Mouse (Mus musculus) gastrocnemius, postnatal 36 days (tissue): ENCODE data around the gene Ivns1abp. TPM values are rescaled to one million over a fixed set of nuclear protein-coding genes. Genes with fewer than 3 reads are reported as not detected.
"Not testable (repeated sequence)": the region's sequence is repeated elsewhere in the genome, so short reads cannot be mapped to it uniquely, and the experiment has no call there.

Source experiments
- DNase-seq, 2 experiments: peaks; one replicate each; pipeline ENCODE4 v3.0.0; 2022
- intact Hi-C: fragments of 180-260 bp; cut with DNase I; formaldehyde crosslinking; loops from one replicate; pipeline ENCODE4 v1.15.1; 2025
- long read RNA-seq, 2 experiments: library from polyadenylated mRNA; stranded (forward); transcript quantifications; one replicate each; pipeline ENCODE4 v2.0.0; 2021
- total RNA-seq, 2 experiments: library from RNA; stranded (reverse); gene quantifications; 2 replicates each; pipeline ENCODE4 v1.2.3; 2021

Ivns1abp gene
- total RNA-seq: 100 to 1,000 TPM in 1 of 2 experiments, 10 to 100 TPM in 1; 97.4 to 111 TPM
- long read RNA-seq, experiment 1, transcript Ivns1abp-201 (15 exons, 3,511 nt): major isoform, 39 of 196 reads
- long read RNA-seq, experiment 1, partial matches to known transcripts: 151 of 196 reads
- long read RNA-seq, experiment 1, other reads (novel, unspliced or antisense): 4 of 196 reads
- long read RNA-seq, experiment 2, transcript Ivns1abp-201 (15 exons, 3,511 nt): major isoform, 55 of 222 reads
- long read RNA-seq, experiment 2, partial matches to known transcripts: 19 of 222 reads
- long read RNA-seq, experiment 2, other reads (novel, unspliced or antisense): 144 of 222 reads

DNA sequence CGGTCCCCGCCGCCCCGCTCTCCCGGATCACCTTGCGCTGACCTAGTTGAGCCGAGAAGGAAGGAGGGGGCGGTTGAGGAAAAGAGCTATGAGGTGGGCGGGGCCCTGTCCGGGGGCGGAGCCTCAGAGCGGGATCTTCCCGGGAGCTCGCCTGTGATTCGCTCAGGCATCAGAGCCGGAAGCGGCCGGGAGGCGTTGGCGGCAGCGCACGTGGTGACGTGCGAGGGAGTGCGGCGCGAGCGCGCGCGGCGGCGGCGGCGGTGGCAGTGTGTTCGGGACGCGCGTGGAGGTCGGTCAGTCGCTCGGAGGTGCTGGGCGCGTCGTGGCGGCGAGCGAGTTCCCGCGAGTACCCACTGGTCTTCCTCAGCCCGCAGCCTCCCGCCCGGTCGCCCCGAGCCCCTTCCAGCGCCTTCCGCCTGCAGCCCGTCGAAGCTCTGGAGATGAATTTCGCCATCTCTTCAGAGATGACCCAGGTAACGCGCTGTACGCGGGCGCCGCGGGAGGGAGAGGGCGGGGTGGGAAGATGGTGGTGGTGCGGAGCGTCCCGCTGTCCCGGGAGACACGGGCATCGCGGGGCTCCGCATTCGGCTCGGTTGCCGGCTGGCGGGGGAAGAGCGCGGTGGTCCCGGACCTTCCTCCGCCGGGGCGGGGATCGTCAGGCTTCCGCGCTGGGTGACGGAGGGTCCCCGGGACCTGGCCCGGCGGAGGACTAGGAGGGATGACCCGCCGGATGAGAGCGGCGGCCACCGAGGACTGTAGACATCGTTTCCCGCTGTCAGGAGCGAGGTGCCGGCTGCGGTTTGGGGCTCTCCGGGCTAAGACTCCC, at the start of gene Ivns1abp:
Gene Ivns1abp, plus strand, starts transcription at position 195 of the 826 bp plus-strand sequence.
- DNase-seq: peak; percentile 95 to 98
- intact Hi-C loops: loop anchor here (2.0 kb wide), 1 partner anchor 266 kb away; no protein-coding TSS in a partner anchor

DNA sequence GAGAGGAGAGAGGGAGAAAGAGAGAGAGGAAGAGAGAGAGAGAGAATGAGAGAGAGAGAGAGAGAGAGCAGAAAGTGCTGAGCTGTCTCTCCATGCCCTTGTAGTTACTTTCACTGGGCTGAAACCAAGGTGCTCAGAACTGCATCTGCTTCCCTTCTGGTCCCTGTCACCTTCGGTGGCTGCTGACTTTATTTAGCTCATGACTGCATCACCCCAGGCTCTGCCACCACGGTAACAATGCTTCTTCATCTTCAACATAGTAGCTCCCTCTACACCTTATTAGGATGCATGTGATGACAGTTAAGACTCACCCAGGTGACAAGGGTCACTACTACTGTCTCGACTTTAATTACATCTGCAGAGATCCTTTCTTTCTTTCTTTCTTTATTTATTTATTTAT, 48.8 kb upstream of the Ivns1abp start:
- DNase-seq: no peak
- intact Hi-C loops: no loop called here

DNA sequence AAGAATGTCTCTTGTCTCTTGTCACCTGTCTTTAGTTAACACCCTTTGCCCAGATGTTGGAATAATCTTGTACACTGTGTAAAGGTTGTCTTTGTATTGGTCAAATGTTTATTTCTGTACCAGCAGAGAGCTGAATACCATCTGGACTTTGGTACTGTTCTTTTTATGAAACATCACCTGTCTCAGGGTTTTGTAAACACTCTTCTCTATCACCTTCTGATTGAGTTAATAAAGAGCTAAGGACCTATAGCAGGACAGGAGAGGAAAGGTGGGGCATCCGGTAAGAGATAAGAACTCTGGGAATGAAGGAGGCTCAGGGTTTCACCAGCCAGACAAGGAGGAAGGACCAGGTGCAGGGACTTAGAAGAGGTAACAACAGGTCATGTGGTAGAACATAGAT, 47.7 kb upstream of the Ivns1abp start:
- intact Hi-C loops: no loop called here
- DNase-seq: no peak

DNA sequence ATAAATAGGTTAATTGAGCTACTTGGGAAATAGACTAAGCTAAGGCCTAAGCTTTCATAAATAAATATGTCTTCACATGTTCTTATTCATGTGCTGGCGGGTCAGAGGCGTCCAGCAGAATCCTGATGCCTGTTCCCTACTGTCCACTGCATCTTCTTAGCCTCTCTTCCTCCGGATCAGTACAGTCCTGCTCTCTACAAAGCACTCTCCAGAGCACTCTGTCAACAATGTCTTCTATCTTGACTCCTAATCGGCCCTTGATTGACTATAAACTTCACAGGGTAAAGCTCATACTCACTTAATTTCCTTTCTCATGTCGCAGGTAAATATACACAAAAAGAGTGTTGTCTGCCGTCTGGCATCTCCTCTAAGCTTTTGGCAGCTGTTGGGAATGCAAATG, 47.3 kb upstream of the Ivns1abp start:
- intact Hi-C loops: no loop called here
- DNase-seq: no peak

DNA sequence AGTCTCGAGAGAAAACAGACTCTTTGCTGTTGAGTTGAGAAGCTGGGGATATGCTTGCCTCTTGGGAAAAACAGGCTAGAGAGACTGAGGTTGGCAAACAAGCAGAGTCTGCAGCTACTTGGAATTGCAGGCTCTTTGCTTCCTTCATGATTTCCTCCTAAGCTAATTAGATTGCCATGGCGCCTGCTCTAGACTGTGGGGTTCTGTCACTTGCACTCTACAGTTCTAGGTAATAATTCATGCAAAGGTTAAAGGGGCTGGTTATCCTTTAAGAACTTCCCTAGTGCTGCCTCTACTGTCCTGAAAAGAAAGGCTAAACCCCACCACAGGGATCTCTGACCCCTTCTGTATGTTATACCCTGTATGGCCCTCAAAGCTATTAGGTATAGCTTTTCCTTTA, 46.7 kb upstream of the Ivns1abp start:
- intact Hi-C loops: no loop called here
- DNase-seq: no peak

DNA sequence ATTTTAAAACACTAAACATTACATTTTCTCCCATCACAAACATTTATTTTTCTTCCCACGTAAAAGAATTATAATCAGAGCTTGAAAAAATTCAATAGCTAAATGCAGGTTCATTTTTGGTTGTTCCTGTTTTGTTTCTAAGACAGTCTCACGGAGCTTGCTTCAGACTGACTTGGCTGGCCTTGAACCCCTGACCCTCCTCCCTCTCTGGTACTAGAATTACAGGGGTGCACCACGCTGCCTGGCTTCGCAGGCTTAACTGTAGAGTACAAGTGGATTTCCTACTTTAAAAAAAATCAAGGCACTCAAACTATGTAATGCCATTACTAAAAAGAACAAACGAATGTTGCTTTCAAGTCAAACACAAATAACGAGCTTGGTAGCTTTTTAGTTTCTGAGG, 42.8 kb upstream of the Ivns1abp start:
- no peak for DNase-seq
- intact Hi-C loops: no loop called here

DNA sequence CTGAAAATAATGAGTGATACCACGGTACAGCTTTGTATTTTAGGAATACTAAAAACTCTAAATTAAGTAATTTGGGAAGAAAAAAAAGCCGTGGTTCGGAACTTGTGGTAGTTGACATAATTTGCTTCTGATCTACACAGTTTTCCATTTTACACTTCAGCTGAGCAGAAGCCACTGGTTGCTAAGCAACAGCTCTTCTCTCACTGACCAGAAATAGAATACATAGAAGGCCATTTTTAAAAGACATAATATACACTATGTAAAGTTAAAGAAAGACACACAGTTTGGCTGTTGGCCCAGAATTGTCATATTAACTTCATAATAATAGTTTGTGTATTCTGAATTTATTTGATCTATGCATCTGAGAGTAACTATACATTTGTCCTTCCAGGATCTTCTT, 42.4 kb upstream of the Ivns1abp start:
- DNase-seq: no peak
- intact Hi-C loops: no loop called here

DNA sequence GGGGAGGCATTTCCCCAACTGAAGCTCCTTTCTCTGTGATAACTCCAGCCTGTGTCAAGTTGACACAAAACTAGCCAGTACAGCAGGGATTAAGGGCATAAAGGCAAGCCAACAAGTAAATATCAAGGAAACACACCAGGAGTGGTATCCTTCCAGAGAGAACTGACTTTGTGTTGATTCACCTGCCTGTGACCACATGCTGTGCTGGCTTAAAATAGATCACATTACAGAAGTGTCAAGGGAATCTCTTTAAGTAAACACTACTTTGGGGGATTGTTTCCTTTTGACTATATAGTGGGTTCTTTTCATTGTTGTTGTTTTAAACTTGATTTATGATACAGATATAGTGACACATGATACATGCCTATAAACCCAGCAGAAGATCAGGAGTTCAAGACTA, 41.0 kb upstream of the Ivns1abp start:
- DNase-seq: no peak
- intact Hi-C loops: no loop called here

DNA sequence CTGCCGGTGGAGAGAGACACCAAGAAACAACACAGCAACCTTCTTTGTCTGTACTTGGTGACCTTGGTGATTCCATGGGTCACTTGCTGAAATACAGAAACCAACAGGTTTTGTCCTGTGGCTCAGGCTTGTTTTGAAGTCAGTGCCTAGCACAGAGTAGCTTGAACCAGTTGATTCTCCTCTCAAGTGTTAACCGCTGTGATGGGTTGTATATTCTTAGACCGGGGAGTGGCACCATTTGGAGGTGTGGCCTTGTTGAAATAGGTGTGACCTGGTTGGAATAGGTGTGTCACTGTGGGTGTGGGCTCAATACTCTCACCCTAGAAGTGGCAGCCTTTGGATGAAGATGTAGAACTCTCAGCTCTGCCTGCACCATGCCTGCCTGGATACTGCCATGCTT, 39.3 kb upstream of the Ivns1abp start:
- intact Hi-C loops, DNase-seq: not testable (repeated sequence)

DNA sequence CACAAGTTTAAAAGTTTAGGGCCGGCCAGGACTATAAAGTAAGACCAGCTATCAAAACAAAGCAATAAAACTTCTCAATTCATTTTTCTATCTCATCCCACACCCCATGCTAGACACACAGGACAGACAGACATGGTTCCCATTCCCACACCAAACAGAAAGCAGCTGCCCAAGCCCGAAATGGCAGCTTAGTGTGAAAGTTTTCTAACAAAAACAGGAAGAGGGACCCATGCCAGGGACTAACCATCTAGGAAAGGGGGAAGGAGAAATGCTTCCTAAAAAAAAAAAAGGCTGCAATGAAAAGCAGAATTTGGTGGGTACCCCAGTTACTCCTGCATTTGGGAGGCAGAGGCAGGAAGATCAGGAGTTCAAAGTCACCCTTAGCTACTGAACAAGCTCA, 37.2 kb upstream of the Ivns1abp start:
- intact Hi-C loops: no loop called here
- no peak for DNase-seq

DNA sequence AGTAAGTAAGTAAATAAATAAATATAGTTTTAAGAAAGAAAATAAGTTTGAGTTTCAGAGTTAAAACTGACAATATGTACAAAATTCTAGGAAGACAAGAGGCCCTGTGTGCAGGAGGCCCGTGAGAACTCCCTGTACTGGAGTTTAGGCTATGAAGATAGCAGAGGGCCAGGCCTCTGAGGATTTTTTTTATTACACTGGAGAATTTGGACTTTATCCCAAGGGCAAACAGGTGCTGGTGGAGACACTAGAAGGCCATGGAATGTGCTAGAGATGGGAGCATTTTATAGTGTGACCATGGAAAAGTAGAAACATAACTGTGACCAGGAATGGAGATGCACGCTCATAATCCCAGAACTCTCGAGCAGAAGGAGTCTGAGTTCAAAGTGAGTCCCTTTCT, 36.5 kb upstream of the Ivns1abp start:
- no peak for DNase-seq
- intact Hi-C loops: no loop called here

DNA sequence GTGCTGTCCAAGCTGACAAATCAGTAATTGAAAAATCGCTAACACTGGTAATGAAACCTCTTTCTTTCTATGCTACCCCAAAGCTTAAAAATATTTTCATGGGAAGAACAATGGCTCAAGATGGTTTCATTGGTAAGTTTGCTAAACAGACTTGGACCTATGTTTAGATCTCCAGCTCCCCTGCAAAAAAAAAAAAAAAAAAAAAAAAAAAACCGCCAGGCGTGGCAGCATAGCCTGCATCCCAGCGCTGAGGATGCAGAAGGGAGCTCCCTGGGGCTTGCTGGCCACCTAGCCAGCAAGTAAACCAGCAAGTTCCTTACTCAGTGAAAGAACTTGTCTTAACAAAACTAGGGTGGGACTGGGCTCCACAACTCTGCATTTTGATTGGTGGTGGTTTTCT, 35.8 kb upstream of the Ivns1abp start:
- DNase-seq: no peak
- intact Hi-C loops: no loop called here

DNA sequence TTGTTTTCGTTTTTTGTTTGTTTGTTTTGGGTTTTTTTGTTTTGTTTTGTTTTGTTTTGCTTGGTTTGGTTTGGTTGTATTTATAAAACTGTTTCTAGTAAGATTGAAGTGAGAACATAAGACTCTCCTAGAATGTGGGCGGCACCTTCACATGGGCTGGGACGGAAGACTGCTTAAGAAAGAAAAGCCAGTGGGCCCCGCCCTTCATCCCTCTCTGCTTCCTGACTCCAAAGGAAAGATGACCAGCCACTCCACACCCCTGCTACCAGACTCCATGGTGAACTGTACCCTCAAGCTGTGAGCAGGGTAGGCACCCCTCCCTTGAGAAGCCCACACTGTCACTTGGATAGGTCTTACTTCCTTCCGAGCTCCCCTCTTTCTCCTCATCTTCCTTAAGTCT, 33.8 kb upstream of the Ivns1abp start:
- intact Hi-C loops: no loop called here
- DNase-seq: no peak

DNA sequence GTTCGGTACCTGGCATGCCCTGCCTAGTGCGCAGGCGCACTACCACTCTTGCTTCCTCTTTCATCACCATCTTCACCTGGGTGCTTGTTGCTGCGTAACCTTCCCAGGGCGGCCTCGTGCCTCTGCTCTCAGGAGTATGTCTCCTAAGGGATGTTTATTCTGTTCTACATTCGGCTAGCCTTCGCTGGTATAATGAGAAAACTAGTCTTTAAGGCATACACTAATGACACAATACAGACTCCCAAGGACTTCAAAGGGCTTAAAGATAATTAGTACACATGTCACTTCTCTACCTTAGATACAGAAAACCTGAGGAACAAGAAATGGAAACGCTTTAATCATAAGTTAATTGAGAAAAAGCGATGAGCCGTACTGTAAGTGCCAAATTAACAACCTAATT, 32.9 kb upstream of the Ivns1abp start:
- intact Hi-C loops: no loop called here
- DNase-seq: no peak

DNA sequence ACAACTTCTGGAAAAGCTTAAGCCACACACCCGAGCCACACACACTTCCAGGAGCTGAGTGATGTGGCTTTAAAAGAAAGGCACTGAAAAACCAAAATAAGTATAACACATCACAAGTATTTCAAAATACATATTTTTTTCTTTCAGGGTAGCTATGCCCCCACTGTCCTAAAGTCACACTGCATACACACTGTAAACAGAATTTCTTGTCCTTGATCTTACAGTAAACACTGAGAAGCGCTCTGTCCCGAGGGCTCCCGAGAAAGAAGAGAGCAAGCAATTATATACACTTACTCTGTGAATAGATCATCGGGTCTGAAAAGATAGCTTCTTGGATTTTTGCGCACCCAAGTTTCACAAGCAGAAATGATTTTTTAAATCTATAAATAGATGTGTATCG, 25.0 kb upstream of the Ivns1abp start:
- no peak for DNase-seq
- intact Hi-C loops: no loop called here

DNA sequence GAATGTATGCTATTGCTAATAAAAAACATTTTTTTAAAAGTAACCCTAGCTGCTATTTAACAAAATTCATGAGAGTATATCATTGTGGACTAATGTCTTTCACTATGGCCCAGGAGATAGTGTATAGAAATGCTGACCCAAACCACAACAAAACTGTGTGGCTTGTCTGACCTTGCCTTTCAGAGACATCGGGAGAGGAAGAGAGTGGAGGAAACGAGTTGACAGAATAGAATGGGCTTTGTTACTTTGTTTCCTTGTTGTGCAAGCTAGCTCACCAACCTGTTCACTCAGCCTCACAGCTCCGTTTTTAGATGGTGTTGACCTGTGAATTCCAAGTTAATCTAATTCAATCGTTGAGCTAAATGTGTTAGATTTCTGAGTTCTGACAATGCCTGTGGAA, 23.9 kb upstream of the Ivns1abp start:
- no peak for DNase-seq
- intact Hi-C loops: no loop called here

DNA sequence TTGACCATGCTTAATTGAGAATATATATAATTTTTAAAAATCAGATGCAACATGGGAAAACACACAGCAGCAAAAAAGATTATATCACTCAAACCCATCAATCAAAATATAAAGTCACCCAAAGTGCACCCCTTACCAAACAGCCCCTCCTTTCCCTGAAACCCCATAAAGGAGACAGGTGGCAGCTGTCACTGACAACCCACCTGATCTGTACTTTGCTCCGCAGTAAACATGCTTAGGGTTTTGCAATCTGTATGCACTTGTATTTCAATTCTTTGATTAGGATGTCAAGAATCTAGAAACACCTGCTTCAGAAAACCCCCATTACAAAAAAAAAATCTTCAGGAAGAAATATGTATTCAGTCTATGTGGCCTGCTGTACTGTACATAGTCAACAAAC, 18.9 kb upstream of the Ivns1abp start:
- intact Hi-C loops: no loop called here
- no peak for DNase-seq

DNA sequence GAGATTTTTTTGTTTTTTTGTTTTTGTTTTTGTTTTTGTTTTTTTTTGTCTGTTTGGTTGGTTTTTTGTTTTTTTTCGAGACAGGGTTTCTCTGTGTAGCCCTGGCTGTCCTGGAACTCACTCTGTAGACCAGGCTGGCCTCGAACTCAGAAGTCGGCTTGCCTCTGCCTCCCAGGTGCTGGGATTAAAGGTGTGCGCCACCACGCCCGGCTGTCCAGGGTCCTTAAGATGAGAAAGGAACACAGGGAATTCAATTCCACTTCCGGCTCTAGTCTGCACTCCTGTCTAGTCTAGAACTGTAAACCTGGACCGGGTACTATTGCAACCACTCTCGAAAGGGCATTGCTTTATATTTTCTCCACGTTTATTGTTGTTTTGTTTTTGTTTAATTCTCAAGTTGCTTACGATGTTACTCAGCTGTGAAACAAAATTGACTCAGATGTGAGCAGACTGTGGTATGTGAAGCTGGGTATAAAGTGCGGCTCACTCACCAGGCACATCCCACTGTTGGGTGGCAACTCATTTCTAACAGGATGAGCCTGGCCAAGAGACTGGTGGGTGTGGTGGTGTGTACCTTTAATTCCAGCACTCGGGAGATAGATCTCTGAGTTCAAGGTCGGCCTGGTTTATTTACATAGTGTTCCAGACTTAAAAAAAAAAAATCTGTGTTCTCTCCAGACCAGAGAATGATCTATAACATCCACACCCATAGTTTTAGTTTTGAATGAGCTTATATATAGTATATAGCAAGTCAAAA, 15.8 kb upstream of the Ivns1abp start:
- no peak for DNase-seq
- intact Hi-C loops: no loop called here

DNA sequence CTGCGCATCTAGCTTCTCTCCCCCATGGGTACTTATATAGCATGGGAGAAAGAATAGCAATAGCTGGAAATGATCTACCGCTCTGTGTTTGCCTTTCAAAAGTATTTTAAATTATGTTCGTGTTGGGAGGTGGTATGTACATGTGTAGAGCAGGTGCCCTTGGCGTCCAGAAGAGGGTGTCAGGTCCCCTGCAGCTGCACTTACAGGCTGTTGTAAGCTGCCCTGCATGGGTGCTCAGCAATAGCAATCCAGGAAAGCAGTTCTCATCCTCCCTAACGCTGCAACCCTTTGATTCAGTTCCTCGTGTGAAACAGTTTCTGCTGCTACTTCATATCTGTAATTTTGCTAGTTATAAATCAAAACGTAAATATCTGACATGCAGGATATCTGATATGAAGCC, 14.7 kb upstream of the Ivns1abp start:
- intact Hi-C loops: no loop called here
- DNase-seq: no peak

DNA sequence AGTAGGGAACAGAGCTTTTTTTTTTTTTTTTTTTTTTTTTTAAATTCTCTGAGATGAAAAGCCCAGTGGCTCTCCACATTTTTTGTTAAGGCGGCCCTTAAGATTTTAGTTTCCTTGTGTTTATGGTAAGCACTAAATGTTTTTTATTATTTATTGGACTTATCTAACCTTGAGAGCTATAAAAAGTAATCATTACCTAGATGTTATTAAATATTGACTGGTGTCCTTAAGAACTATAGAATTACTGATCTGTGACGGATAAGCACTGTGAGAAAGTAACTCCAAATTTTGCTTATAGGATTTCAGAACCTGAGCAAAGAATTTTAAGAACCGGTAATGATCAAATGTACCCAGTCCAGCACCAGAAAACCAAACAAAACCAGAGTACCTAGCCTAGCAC, 11.5 kb upstream of the Ivns1abp start:
- DNase-seq: no peak
- intact Hi-C loops: no loop called here

DNA sequence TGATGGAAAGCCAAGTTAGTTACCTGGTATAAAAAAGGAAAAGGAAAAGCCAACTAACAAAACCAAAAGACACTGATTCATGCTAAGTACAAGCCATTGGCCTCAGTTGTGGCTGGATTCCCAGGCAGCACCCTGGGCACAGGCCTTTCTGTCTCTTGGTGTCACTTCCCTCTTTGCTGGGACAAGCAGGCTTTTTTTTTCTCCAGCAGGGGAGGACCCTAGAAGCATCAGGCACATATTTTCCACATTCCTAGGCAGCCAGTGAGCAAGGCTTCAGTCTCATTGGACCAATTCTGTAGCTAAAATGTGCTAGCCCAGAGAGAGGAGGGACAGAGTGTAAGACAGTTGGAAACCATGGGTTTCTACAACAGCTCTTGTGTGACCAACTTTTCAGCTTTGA, 6.0 kb upstream of the Ivns1abp start:
- DNase-seq: no peak
- intact Hi-C loops: no loop called here
